Mouse (Mus musculus): ENCODE data around the gene Mrps5. TPM values are rescaled to one million over a fixed set of nuclear protein-coding genes. Genes with fewer than 3 reads are reported as not detected.

Gene Mrps5
- polyA plus RNA-seq, 1 experiment from 2014 or later: 81.5 TPM

- ATAC-seq: peak; percentile 66
- peak; percentile 59 for DNase-seq
- Histone ChIP-seq H3K4me1 (ENCODE audit: insufficient read depth) (no peaks in the 10 kb centered on the region), H3K4me2 (ENCODE audit: low read depth, low read length) (no peak overlapping the region), H3K36me3 (replicated peaks; ENCODE audit: insufficient read depth, low read length) (no peaks in the 10 kb centered on the region), H3K9me3 (ENCODE audit: low read length) (no peaks in the 10 kb centered on the region), H3K9ac (replicated peaks) (no peak overlapping the region), H3K27me3 (ENCODE audit: insufficient read depth, low read length) (no peaks in the 10 kb centered on the region), H3K4me3 (ENCODE audit: low read depth, low read length) (no peak overlapping the region), H3K27ac (ENCODE audit: low read depth) (no peak overlapping the region)
- no peak for TF ChIP-seq EP300 (IDR thresholded peaks at IDR 0.05; ENCODE audit: low read depth)
- 55% methylated on average over 5 of the region's 5 CpGs for WGBS (ENCODE audit: insufficient replicate concordance)
These were observed 59.9 kb downstream of the Mrps5 start for GRCm38 (mm10) chr2:127646875-127647274.

- WGBS (ENCODE audit: insufficient replicate concordance): 75% methylated on average over 6 of the region's 6 CpGs
These were observed 61.1 kb downstream of the Mrps5 start for GRCm38 (mm10) chr2:127648145-127648544.

GRCm38 (mm10) chr2:127649921-127650320, 62.9 kb downstream of the Mrps5 start:
- H3K4me1 ChIP-seq (ENCODE audit: insufficient read depth): no peaks in the 10 kb centered on the region
- TF ChIP-seq CTCF (IDR thresholded peaks at IDR 0.05; ENCODE audit: low read depth) (no peak), EP300 (IDR thresholded peaks at IDR 0.05; ENCODE audit: low read depth) (no peak)
- no peaks in the 10 kb centered on the region for H3K36me3 ChIP-seq (replicated peaks; ENCODE audit: insufficient read depth, low read length)
- no peaks in the 10 kb centered on the region for H3K9me3 ChIP-seq (ENCODE audit: low read length)
- DNase-seq (no peak), ATAC-seq (no peak)
- no peak overlapping the region for H3K4me3 ChIP-seq (ENCODE audit: low read depth, low read length)
- no peak overlapping the region for H3K27ac ChIP-seq (ENCODE audit: low read depth)
- 59% methylated on average over 5 of the region's 5 CpGs for WGBS (ENCODE audit: insufficient replicate concordance)
- peaks cover 13% of the 10 kb centered on the region for H3K27me3 ChIP-seq (ENCODE audit: insufficient read depth, low read length)
- no peak overlapping the region for H3K4me2 ChIP-seq (ENCODE audit: low read depth, low read length)
- no peak overlapping the region for H3K9ac ChIP-seq (replicated peaks)

More at GRCm38 (mm10) chr2:127648145-127648544, 61.1 kb downstream of the Mrps5 start:
- Histone ChIP-seq H3K9ac (replicated peaks) (no peak overlapping the region), H3K4me3 (ENCODE audit: low read depth, low read length) (no peak overlapping the region), H3K4me1 (ENCODE audit: insufficient read depth) (no peaks in the 10 kb centered on the region), H3K9me3 (ENCODE audit: low read length) (no peaks in the 10 kb centered on the region), H3K36me3 (replicated peaks; ENCODE audit: insufficient read depth, low read length) (no peaks in the 10 kb centered on the region), H3K4me2 (ENCODE audit: low read depth, low read length) (no peak overlapping the region), H3K27me3 (ENCODE audit: insufficient read depth, low read length) (no peaks in the 10 kb centered on the region), H3K27ac (ENCODE audit: low read depth) (no peak overlapping the region)
- TF ChIP-seq EP300 (IDR thresholded peaks at IDR 0.05; ENCODE audit: low read depth) (no peak), CTCF (IDR thresholded peaks at IDR 0.05; ENCODE audit: low read depth) (no peak)
- DNase-seq: no peak
- ATAC-seq: no peak

DNA sequence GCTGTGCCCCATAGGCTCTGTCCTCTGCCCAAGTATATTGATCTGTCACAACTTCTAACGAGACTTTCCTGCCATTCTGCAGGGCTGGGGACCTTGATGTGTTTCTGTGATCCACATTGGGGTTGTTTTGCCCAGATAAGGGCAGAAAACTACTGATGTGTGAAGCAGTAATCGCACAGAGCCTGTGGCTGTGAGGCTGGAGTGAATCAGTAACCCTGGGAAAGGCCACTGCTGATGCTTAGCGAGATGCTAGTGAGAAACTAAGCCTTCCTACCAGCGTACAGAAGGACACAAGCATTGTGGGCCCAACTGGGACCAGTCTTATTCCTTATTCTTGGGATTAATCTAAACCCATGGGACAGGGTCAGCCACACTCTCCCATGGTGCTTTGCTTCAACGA, 64.6 kb downstream of the Mrps5 start:
- peaks cover 5% of the 10 kb centered on the region; the same call in 1 of the 2 replicates for H3K4me1 ChIP-seq (ENCODE audit: insufficient read depth)
- H3K27ac ChIP-seq (ENCODE audit: low read depth): no peak overlapping the region
- H3K27me3 ChIP-seq (ENCODE audit: insufficient read depth, low read length): peaks cover 27% of the 10 kb centered on the region
- ATAC-seq (no peak), DNase-seq (no peak)
- WGBS (ENCODE audit: insufficient replicate concordance): 53% methylated on average over 5 of the region's 5 CpGs
- H3K9ac ChIP-seq (replicated peaks): no peak overlapping the region
- TF ChIP-seq CTCF (IDR thresholded peaks at IDR 0.05; ENCODE audit: low read depth): no peak
- no peak for TF ChIP-seq EP300 (IDR thresholded peaks at IDR 0.05; ENCODE audit: low read depth)
- no peaks in the 10 kb centered on the region for H3K9me3 ChIP-seq (ENCODE audit: low read length)
- no peak overlapping the region for H3K4me2 ChIP-seq (ENCODE audit: low read depth, low read length)
- H3K4me3 ChIP-seq (ENCODE audit: low read depth, low read length): no peak overlapping the region
- H3K36me3 ChIP-seq (replicated peaks; ENCODE audit: insufficient read depth, low read length): no peaks in the 10 kb centered on the region

DNA sequence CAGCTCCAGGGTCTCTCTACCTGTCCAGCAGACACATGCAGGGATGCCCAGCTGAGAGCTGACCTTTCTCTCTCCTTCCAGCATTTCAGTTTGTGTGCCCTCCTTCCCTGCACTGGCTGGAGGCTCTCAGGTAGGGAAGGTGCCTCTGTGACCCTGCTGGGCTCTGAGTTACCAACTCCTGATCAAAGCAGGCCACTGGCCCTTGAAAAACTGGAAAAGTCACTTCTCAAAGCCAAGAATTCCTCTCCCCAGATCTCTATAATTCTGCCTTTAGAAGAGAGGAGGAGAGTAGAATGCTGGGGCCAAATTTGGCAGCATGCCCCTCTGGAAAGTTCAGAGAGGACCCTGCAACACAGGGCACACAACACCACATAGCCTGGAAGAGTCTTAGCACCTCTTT, 65.3 kb downstream of the Mrps5 start:
- no peak overlapping the region for H3K27ac ChIP-seq (ENCODE audit: low read depth)
- H3K4me3 ChIP-seq (ENCODE audit: low read depth, low read length): no peak overlapping the region
- H3K27me3 ChIP-seq (ENCODE audit: insufficient read depth, low read length): peaks cover 35% of the 10 kb centered on the region
- TF ChIP-seq EP300 (IDR thresholded peaks at IDR 0.05; ENCODE audit: low read depth) (no peak), CTCF (IDR thresholded peaks at IDR 0.05; ENCODE audit: low read depth) (no peak)
- no peaks in the 10 kb centered on the region for H3K36me3 ChIP-seq (replicated peaks; ENCODE audit: insufficient read depth, low read length)
- peaks cover 5% of the 10 kb centered on the region; the same call in 1 of the 2 replicates for H3K4me1 ChIP-seq (ENCODE audit: insufficient read depth)
- ATAC-seq: no peak
- H3K4me2 ChIP-seq (ENCODE audit: low read depth, low read length): no peak overlapping the region
- H3K9me3 ChIP-seq (ENCODE audit: low read length): no peaks in the 10 kb centered on the region
- no peak for DNase-seq
- H3K9ac ChIP-seq (replicated peaks): no peak overlapping the region

GRCm38 (mm10) chr2:127652805-127653204, 65.8 kb downstream of the Mrps5 start:
- Histone ChIP-seq H3K27ac (ENCODE audit: low read depth) (no peak overlapping the region), H3K4me1 (ENCODE audit: insufficient read depth) (peaks cover 5% of the 10 kb centered on the region; the same call in 1 of the 2 replicates), H3K36me3 (replicated peaks; ENCODE audit: insufficient read depth, low read length) (no peaks in the 10 kb centered on the region), H3K27me3 (ENCODE audit: insufficient read depth, low read length) (peaks cover 39% of the 10 kb centered on the region), H3K4me3 (ENCODE audit: low read depth, low read length) (no peak overlapping the region), H3K9me3 (ENCODE audit: low read length) (no peaks in the 10 kb centered on the region), H3K9ac (replicated peaks) (no peak overlapping the region), H3K4me2 (ENCODE audit: low read depth, low read length) (no peak overlapping the region)
- no peak for DNase-seq
- no peak for ATAC-seq
- TF ChIP-seq CTCF (IDR thresholded peaks at IDR 0.05; ENCODE audit: low read depth) (no peak), EP300 (IDR thresholded peaks at IDR 0.05; ENCODE audit: low read depth) (no peak)
- 80% methylated on average over 2 of the region's 2 CpGs for WGBS (ENCODE audit: insufficient replicate concordance)

DNA sequence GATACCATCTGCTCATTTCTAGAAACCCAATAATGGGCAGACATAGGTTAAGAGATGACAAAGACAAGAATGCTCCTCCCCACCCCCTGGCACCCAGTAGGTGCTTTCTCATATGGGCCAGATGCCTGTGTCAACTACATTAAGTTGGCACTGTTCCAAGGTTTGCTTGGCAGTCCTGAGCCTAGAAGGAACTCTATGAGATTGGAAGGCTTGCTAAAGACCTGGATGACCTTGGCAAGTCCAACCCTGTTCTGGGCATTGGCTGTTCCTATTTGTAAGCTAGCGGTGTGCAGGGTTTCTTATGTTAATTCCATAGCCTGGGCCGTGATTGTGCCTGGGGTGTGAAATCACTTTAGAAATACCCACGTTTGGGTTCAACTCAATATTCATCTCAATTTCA, 67.8 kb downstream of the Mrps5 start:
- ATAC-seq: no peak
- TF ChIP-seq CTCF (IDR thresholded peaks at IDR 0.05; ENCODE audit: low read depth) (no peak), EP300 (IDR thresholded peaks at IDR 0.05; ENCODE audit: low read depth) (no peak)

More for the DNA sequence above, 67.8 kb downstream of the Mrps5 start:
- WGBS (ENCODE audit: insufficient replicate concordance): 51% methylated on average over 3 of the region's 3 CpGs
- Histone ChIP-seq H3K27ac (ENCODE audit: low read depth) (no peak overlapping the region), H3K36me3 (replicated peaks; ENCODE audit: insufficient read depth, low read length) (no peaks in the 10 kb centered on the region), H3K27me3 (ENCODE audit: insufficient read depth, low read length) (peaks cover 45% of the 10 kb centered on the region), H3K4me2 (ENCODE audit: low read depth, low read length) (no peak overlapping the region), H3K9me3 (ENCODE audit: low read length) (no peaks in the 10 kb centered on the region), H3K9ac (replicated peaks) (no peak overlapping the region), H3K4me1 (ENCODE audit: insufficient read depth) (peaks cover 5% of the 10 kb centered on the region; the same call in 1 of the 2 replicates), H3K4me3 (ENCODE audit: low read depth, low read length) (no peak overlapping the region)
- no peak for DNase-seq

Measured in liver, postnatal 0 days (tissue).